Mouse (Mus musculus) WW6 (cell line): Measurements from ENCODE around the gene Prol1.
"Not testable (repeated sequence)": the region's sequence is repeated elsewhere in the genome, so short reads cannot be mapped to it uniquely, and the experiment has no call there.

Experiments used
- DNase-seq: peaks from one replicate; pipeline ENCODE4 v3.0.0-alpha.2; 2013; ENCODE audit warnings: low read depth, low spot score

Gene Prol1

GRCm38 (mm10) chr5:88317012-88317411 is at the start of gene Prol1:
Gene Prol1 (plus strand): TSS chr5:88317312.
- DNase-seq, result no peak

DNA sequence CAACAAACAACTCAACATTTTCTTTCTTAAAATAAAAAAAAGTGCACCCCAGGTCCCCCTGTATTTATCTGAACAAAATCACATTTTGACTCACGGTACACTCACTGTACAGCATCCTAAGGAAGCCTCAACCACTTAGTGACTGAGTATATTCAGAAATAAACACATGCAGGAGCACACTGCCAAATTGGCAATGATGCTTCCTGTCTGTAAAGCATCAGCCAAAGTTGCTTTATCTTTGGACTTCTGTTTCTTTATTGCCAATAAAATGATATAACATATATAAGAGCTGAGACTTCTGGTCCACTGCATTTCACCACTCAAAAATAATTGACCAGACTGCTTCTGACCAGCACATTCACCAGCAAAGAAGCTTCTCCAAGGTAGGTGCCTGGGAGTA is 48.5 kb upstream of the Prol1 start, which contains the start of gene Gm7714:
Gene Gm7714 (plus strand): TSS at position 301 of the 400 bp plus-strand sequence.
- no peak for DNase-seq

GRCm38 (mm10) chr5:88311307-88311706 is 5.8 kb upstream of the Prol1 start:
- DNase-seq, result not testable (repeated sequence)

- not testable (repeated sequence) for DNase-seq
Measured at GRCm38 (mm10) chr5:88348533-88348932, 31.4 kb downstream of the Prol1 start.

- no peak for DNase-seq
Measured at GRCm38 (mm10) chr5:88364768-88365167, 47.7 kb downstream of the Prol1 start.

- DNase-seq, result no peak
Measured at GRCm38 (mm10) chr5:88366886-88367285, 49.8 kb downstream of the Prol1 start.

- DNase-seq, result no peak
Measured at GRCm38 (mm10) chr5:88370578-88371232, 53.6 kb downstream of the Prol1 start.

DNA sequence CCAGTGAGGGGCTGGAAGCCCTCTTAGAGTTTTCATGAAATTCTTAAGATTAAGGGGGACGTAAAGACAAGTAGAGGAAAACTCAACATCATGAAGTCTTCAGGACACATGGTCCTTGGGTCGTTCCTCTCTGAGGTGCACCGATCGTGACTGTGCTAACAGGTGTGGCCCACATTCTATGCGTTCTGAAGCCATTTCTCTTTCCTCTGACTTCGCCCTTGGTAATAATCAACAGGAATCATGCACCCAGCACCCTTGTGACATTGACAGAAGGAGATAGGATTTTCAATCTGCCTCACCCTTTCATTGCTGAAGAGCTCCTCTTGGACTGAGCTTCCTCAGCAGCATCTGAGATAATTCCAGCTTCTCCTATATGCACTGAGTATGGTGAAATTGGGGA is 55.5 kb downstream of the Prol1 start:
- DNase-seq, result no peak

DNA sequence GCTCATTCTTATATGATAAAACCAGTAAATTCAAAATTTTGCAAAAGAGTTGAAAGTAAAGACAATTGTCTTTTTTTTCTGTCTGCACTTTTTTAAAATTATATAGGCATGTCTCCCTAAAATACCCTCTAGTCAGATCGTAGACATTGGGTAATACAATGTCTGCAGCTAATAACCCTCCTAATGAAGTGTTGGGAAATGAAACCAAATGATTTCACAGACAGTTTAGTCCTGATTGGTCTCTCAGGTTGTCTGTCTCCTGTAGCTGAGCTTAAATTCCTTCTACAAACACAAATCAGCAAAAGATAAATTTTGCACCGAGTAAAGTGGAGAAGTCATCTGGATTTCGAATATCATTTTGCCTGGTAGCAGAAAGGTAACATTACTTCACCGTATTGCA is 58.7 kb downstream of the Prol1 start, which contains the start of gene Amtn:
Gene Amtn (plus strand): TSS at position 301 of the 400 bp plus-strand sequence.
- no peak for DNase-seq
